Mouse (Mus musculus) embryonic facial prominence, embryonic 12.5 days (tissue): ENCODE results near the gene Kctd21. TPM values are rescaled to one million over a fixed set of nuclear protein-coding genes. Genes with fewer than 3 reads are reported as not detected.

Experiments used
- ATAC-seq: fragments of 200-750 bp; cut with Nextera tagmentation; 2 replicates; pipeline ENCODE4 v1.8.0; 2017; ENCODE audit not compliant: insufficient number of reproducible peaks, insufficient read depth, low FRiP score, low TSS enrichment
- H3K27ac ChIP-seq: fragments of 300-500 bp; sonication (generic); 2 replicates; pipeline ENCODE4 v1.5.1; 2016; ENCODE audit warnings: mild to moderate bottlenecking
- H3K27me3 ChIP-seq: fragments of 300-500 bp; sonication (generic); 2 replicates; pipeline ENCODE4 v1.6.1; 2016; ENCODE audit warnings: mild to moderate bottlenecking, moderate library complexity
- H3K36me3 ChIP-seq: fragments of 300-500 bp; sonication (generic); 2 replicates; pipeline ENCODE4 v1.6.1; 2016; ENCODE audit warnings: mild to moderate bottlenecking
- H3K4me1 ChIP-seq: fragments of 300-500 bp; sonication (generic); 2 replicates; pipeline ENCODE4 v1.6.1; 2016
- H3K4me2 ChIP-seq: fragments of 300-500 bp; sonication (generic); replicated peaks from 2 replicates; pipeline ENCODE4 v1.6.1; 2016; ENCODE audit warnings: mild to moderate bottlenecking, moderate library complexity
- H3K4me3 ChIP-seq: fragments of 300-500 bp; sonication (generic); 2 replicates; pipeline ENCODE4 v1.5.1; 2016; ENCODE audit warnings: mild to moderate bottlenecking
- H3K9ac ChIP-seq: fragments of 300-500 bp; sonication (generic); 2 replicates; pipeline ENCODE4 v1.6.1; 2016; ENCODE audit warnings: mild to moderate bottlenecking, moderate library complexity
- H3K9me3 ChIP-seq: fragments of 300-500 bp; sonication (generic); 2 replicates; pipeline ENCODE4 v1.6.1; 2016; ENCODE audit warnings: mild to moderate bottlenecking, moderate library complexity
- WGBS: fragments of 180-500 bp; shearing (Covaris S2); methylation state at CpG from one replicate; pipeline ENCODE4 v1.1.7; 2016; 5-methylcytosine and 5-hydroxymethylcytosine counted together
- polyA plus RNA-seq: library from polyadenylated mRNA; unstranded; fragments of >200 nt; fragmentation: Nextera tagmentation; extraction: Ambion mirVana; gene quantifications from 2 replicates; pipeline ENCODE4 v1.2.1, GENCODE M21; 2016

Gene Kctd21
- 4.0 and 5.8 TPM in 2 replicates for polyA plus RNA-seq

- H3K9ac ChIP-seq: peak within 1 kb of the TSS; percentile 73
- no peaks in the 10 kb centered on the region for H3K36me3 ChIP-seq
- H3K4me2 ChIP-seq: peak within 1 kb of the TSS; percentile 61
- peak; percentile 99 for ATAC-seq
- H3K4me3 ChIP-seq: peak within 1 kb of the TSS; percentile 57
- WGBS: under 1% methylated on average over 68 of the region's 68 CpGs
- H3K9me3 ChIP-seq: no peaks in the 10 kb centered on the region
- peaks cover 6% of the 10 kb centered on the region; the same call in 1 of the 2 replicates for H3K27me3 ChIP-seq
- peaks cover 24% of the 10 kb centered on the region for H3K4me1 ChIP-seq
- H3K27ac ChIP-seq: no peak within 1 kb of the TSS
Observed at GRCm38 (mm10) chr7:97331726-97332666, at the start of gene Kctd21, which contains the start of gene Usp35. TSS of gene Kctd21 (plus strand) at chr7:97332327. TSS of gene Usp35 (minus strand) at chr7:97332020.

DNA sequence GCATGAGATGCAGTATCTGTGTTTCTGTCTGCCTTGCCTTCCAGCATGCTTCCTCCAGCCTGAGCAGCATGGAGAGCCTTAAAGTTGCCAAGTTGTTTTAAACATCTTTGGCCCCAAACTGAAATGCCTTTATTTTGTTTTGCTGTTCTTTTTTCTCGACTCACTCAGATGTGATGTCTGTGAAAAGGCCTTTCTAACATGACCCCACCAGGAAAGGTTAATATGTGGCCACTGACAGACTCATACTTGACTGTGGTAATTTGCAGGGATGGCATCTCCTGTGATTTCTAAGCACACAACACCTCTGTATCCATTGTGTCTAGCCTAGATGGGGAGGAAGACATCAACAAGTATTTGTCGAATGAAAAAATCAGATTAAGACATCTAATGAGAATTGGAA lies 35.1 kb upstream of the Kctd21 start:
- 43% methylated on average over 2 of the region's 2 CpGs for WGBS
- H3K36me3 ChIP-seq: no peaks in the 10 kb centered on the region
- H3K9ac ChIP-seq: no peak overlapping the region
- H3K4me1 ChIP-seq: no peaks in the 10 kb centered on the region
- ATAC-seq: no peak
- H3K9me3 ChIP-seq: no peaks in the 10 kb centered on the region
- H3K27me3 ChIP-seq: no peaks in the 10 kb centered on the region
- H3K4me3 ChIP-seq: no peak overlapping the region
- H3K27ac ChIP-seq: no peak overlapping the region
- no peak overlapping the region for H3K4me2 ChIP-seq

GRCm38 (mm10) chr7:97297466-97297865 lies 34.7 kb upstream of the Kctd21 start:
- no peaks in the 10 kb centered on the region for H3K9me3 ChIP-seq
- H3K27ac ChIP-seq: no peak overlapping the region
- H3K9ac ChIP-seq: no peak overlapping the region
- no peak for ATAC-seq
- no peaks in the 10 kb centered on the region for H3K36me3 ChIP-seq
- no peak overlapping the region for H3K4me3 ChIP-seq
- no peaks in the 10 kb centered on the region for H3K27me3 ChIP-seq
- no peak overlapping the region for H3K4me2 ChIP-seq
- H3K4me1 ChIP-seq: no peaks in the 10 kb centered on the region
- WGBS: 3% methylated on average over 2 of the region's 2 CpGs

DNA sequence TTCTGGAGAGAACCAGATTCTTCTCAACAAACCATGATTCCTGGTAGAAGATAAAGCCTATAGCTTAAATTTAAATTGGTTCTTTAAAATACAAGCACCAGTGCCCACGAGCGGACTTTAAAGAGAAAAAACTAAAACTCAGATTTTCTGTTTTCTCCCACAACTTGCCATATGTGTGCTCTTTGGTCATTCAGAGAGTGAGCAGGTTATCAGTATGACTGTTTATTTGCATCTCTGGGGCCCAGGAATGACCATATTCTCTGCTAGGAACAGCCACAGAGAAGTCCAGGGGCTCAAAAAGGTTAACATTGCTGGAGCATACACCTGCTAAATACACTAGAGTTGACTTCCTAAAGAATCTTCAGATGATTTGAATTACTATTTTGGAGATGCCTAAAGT lies 33.8 kb upstream of the Kctd21 start:
- WGBS: 89% methylated on average over 2 of the region's 2 CpGs
- Histone ChIP-seq H3K27ac (no peak overlapping the region), H3K4me1 (no peaks in the 10 kb centered on the region), H3K4me2 (no peak overlapping the region), H3K9me3 (no peaks in the 10 kb centered on the region), H3K36me3 (peaks cover 5% of the 10 kb centered on the region; the same call in 1 of the 2 replicates), H3K4me3 (no peak overlapping the region), H3K27me3 (no peaks in the 10 kb centered on the region), H3K9ac (no peak overlapping the region)
- no peak for ATAC-seq

GRCm38 (mm10) chr7:97298943-97299342 lies 33.2 kb upstream of the Kctd21 start:
- H3K27ac ChIP-seq: no peak overlapping the region
- no peak overlapping the region for H3K4me2 ChIP-seq
- ATAC-seq: no peak
- H3K4me3 ChIP-seq: no peak overlapping the region
- H3K9ac ChIP-seq: no peak overlapping the region
- H3K36me3 ChIP-seq: peaks cover 5% of the 10 kb centered on the region; the same call in 1 of the 2 replicates
- no peaks in the 10 kb centered on the region for H3K4me1 ChIP-seq
- 85% methylated on average over 6 of the region's 6 CpGs for WGBS
- H3K9me3 ChIP-seq: no peaks in the 10 kb centered on the region
- H3K27me3 ChIP-seq: no peaks in the 10 kb centered on the region

DNA sequence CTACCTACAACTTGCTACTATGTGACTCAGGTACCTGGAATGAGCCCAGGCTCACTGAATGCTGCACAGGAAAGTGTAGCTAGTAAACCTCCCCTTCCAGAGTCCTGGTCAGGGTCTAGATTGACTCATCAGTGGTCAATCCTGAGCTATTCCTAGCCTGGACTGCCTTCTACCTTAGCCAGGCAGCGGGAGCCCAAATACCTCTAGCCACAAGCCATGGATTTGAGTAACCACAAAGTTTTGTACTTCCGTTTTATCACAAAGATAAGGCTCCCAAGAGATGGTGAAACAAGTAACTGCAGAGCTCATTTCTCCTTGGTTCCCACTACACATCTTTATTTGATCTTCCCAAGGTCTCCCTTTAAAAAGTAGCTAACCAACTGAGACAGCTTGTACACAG lies 31.2 kb upstream of the Kctd21 start:
- WGBS: 84% methylated on average over 2 of the region's 2 CpGs
- H3K9ac ChIP-seq: no peak overlapping the region
- ATAC-seq: no peak
- no peak overlapping the region for H3K27ac ChIP-seq
- H3K36me3 ChIP-seq: peaks cover 10% of the 10 kb centered on the region; the same call in 1 of the 2 replicates
- no peaks in the 10 kb centered on the region for H3K27me3 ChIP-seq
- no peaks in the 10 kb centered on the region for H3K9me3 ChIP-seq
- no peak overlapping the region for H3K4me2 ChIP-seq
- H3K4me3 ChIP-seq: no peak overlapping the region
- H3K4me1 ChIP-seq: no peaks in the 10 kb centered on the region

DNA sequence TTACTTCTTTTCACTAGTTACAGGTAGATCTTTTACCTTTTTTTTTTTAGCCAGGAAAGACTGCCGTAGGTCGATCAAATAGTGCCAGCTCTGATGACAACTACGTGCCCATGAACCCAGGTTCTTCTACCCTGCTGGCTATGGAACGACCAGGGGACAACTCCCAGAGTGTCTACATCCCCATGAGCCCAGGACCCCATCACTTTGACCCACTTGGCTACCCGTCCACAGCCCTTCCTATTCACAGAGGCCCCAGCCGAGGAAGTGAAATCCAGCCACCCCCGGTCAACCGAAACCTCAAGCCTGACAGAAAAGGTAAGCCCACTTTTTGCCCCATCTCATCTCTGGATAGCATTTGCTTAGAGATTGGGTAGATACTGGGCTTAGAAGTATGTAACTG lies 30.8 kb upstream of the Kctd21 start:
- no peak overlapping the region for H3K27ac ChIP-seq
- H3K4me3 ChIP-seq: no peak overlapping the region
- 85% methylated on average over 8 of the region's 8 CpGs for WGBS
- no peak for ATAC-seq
- H3K4me1 ChIP-seq: no peaks in the 10 kb centered on the region
- H3K4me2 ChIP-seq: no peak overlapping the region
- H3K9ac ChIP-seq: no peak overlapping the region
- no peaks in the 10 kb centered on the region for H3K27me3 ChIP-seq
- no peaks in the 10 kb centered on the region for H3K9me3 ChIP-seq
- H3K36me3 ChIP-seq: peaks cover 10% of the 10 kb centered on the region; the same call in 1 of the 2 replicates

- Histone ChIP-seq H3K36me3 (peaks cover 10% of the 10 kb centered on the region; the same call in 1 of the 2 replicates), H3K4me2 (no peak overlapping the region), H3K9ac (no peak overlapping the region), H3K4me1 (no peaks in the 10 kb centered on the region), H3K4me3 (no peak overlapping the region), H3K27me3 (no peaks in the 10 kb centered on the region), H3K9me3 (no peaks in the 10 kb centered on the region), H3K27ac (no peak overlapping the region)
- WGBS: 83% methylated on average over 4 of the region's 4 CpGs
- ATAC-seq: no peak
Observed at GRCm38 (mm10) chr7:97302261-97302660, 29.9 kb upstream of the Kctd21 start.

GRCm38 (mm10) chr7:97302876-97303275 lies 29.3 kb upstream of the Kctd21 start:
- Histone ChIP-seq H3K27ac (no peak overlapping the region), H3K36me3 (peaks cover 10% of the 10 kb centered on the region; the same call in 1 of the 2 replicates), H3K4me3 (no peak overlapping the region), H3K4me2 (no peak overlapping the region), H3K27me3 (no peaks in the 10 kb centered on the region), H3K9ac (no peak overlapping the region), H3K9me3 (no peaks in the 10 kb centered on the region), H3K4me1 (no peaks in the 10 kb centered on the region)
- no peak for ATAC-seq
- 82% methylated on average over 4 of the region's 4 CpGs for WGBS

- Histone ChIP-seq H3K9me3 (no peaks in the 10 kb centered on the region), H3K27ac (no peak overlapping the region), H3K9ac (no peak overlapping the region), H3K4me1 (no peaks in the 10 kb centered on the region), H3K27me3 (no peaks in the 10 kb centered on the region), H3K36me3 (peaks cover 16% of the 10 kb centered on the region), H3K4me2 (no peak overlapping the region), H3K4me3 (no peak overlapping the region)
- 71% methylated on average over 2 of the region's 2 CpGs for WGBS
- no peak for ATAC-seq
Observed at GRCm38 (mm10) chr7:97303614-97304013, 28.5 kb upstream of the Kctd21 start.

DNA sequence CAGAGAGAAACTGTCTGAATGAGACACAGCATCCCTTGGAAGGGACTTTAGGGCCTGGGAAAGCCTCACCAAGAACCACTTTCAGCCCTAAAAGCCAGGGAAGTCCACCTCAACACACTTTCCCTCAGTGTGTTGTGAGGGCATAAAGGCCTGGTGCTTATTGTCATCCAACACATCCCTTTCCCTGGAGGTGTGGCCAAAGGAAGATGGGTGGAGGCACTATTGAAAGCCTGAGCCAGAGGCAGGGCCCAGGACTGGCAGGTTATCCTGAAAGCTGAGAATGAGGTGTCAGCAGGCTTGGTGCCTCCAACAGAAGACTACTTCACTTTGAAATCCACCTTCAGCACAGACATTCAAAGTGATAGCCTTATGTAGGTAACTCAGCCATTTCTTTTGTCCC lies 27.7 kb upstream of the Kctd21 start:
- H3K27me3 ChIP-seq: no peaks in the 10 kb centered on the region
- peaks cover 23% of the 10 kb centered on the region for H3K36me3 ChIP-seq
- no peak for ATAC-seq
- no peak overlapping the region for H3K9ac ChIP-seq
- no peaks in the 10 kb centered on the region for H3K4me1 ChIP-seq
- H3K4me2 ChIP-seq: no peak overlapping the region
- H3K27ac ChIP-seq: no peak overlapping the region
- no peak overlapping the region for H3K4me3 ChIP-seq
- H3K9me3 ChIP-seq: no peaks in the 10 kb centered on the region

- 88% methylated on average over 4 of the region's 4 CpGs for WGBS
- no peaks in the 10 kb centered on the region for H3K4me1 ChIP-seq
- no peak overlapping the region for H3K4me2 ChIP-seq
- H3K9me3 ChIP-seq: no peaks in the 10 kb centered on the region
- no peak overlapping the region for H3K27ac ChIP-seq
- H3K9ac ChIP-seq: no peak overlapping the region
- peaks cover 31% of the 10 kb centered on the region for H3K36me3 ChIP-seq
- no peak for ATAC-seq
- H3K27me3 ChIP-seq: no peaks in the 10 kb centered on the region
- no peak overlapping the region for H3K4me3 ChIP-seq
Observed at GRCm38 (mm10) chr7:97305206-97305605, 26.9 kb upstream of the Kctd21 start.
